Mouse (Mus musculus) embryonic facial prominence, embryonic 12.5 days (tissue): ENCODE measurements around the gene Cyp2c23. TPM values are rescaled to one million over a fixed set of nuclear protein-coding genes. Genes with fewer than 3 reads are reported as not detected.

Experiments used
- ATAC-seq: fragments of 200-750 bp; cut with Nextera tagmentation; 2 replicates; pipeline ENCODE4 v1.8.0; 2017; ENCODE audit not compliant: insufficient number of reproducible peaks, insufficient read depth, low FRiP score, low TSS enrichment
- H3K27ac ChIP-seq: fragments of 300-500 bp; sonication (generic); 2 replicates; pipeline ENCODE4 v1.5.1; 2016; ENCODE audit warnings: mild to moderate bottlenecking
- H3K27me3 ChIP-seq: fragments of 300-500 bp; sonication (generic); 2 replicates; pipeline ENCODE4 v1.6.1; 2016; ENCODE audit warnings: mild to moderate bottlenecking, moderate library complexity
- H3K36me3 ChIP-seq: fragments of 300-500 bp; sonication (generic); 2 replicates; pipeline ENCODE4 v1.6.1; 2016; ENCODE audit warnings: mild to moderate bottlenecking
- H3K4me1 ChIP-seq: fragments of 300-500 bp; sonication (generic); 2 replicates; pipeline ENCODE4 v1.6.1; 2016
- H3K4me2 ChIP-seq: fragments of 300-500 bp; sonication (generic); replicated peaks from 2 replicates; pipeline ENCODE4 v1.6.1; 2016; ENCODE audit warnings: mild to moderate bottlenecking, moderate library complexity
- H3K4me3 ChIP-seq: fragments of 300-500 bp; sonication (generic); 2 replicates; pipeline ENCODE4 v1.5.1; 2016; ENCODE audit warnings: mild to moderate bottlenecking
- H3K9ac ChIP-seq: fragments of 300-500 bp; sonication (generic); 2 replicates; pipeline ENCODE4 v1.6.1; 2016; ENCODE audit warnings: mild to moderate bottlenecking, moderate library complexity
- H3K9me3 ChIP-seq: fragments of 300-500 bp; sonication (generic); 2 replicates; pipeline ENCODE4 v1.6.1; 2016; ENCODE audit warnings: mild to moderate bottlenecking, moderate library complexity
- WGBS: fragments of 180-500 bp; shearing (Covaris S2); methylation state at CpG from one replicate; pipeline ENCODE4 v1.1.7; 2016; 5-methylcytosine and 5-hydroxymethylcytosine counted together
- polyA plus RNA-seq: library from polyadenylated mRNA; unstranded; fragments of >200 nt; fragmentation: Nextera tagmentation; extraction: Ambion mirVana; gene quantifications from 2 replicates; pipeline ENCODE4 v1.2.1, GENCODE M21; 2016

Gene Cyp2c23
- polyA plus RNA-seq, 1 experiment from 2014 or later: not detected

DNA sequence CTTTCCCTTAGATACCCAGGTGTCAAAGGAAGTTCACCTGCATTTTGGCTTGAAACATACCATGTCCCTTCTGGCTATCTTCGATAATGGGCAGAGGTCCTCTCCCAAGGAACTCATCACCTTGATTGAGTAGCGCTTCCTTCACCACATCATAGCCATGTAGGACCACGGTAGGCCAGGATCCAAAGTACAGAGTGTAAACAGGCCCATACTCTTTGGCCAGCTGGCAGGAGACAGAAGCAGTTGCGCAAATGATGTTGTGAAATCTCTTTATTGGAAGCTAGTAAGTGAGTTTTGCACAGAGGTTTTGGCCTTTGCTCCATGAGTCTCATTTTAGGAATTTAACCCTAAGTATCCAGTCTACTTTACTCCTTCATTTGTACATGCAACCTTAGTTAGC lies 7.5 kb downstream of the Cyp2c23 start:
- Histone ChIP-seq H3K27me3 (no peaks in the 10 kb centered on the region), H3K36me3 (no peaks in the 10 kb centered on the region), H3K27ac (no peak overlapping the region), H3K9me3 (no peaks in the 10 kb centered on the region), H3K4me3 (no peak overlapping the region), H3K9ac (no peak overlapping the region), H3K4me2 (no peak overlapping the region), H3K4me1 (0 out of 2 replicates have a peak, but pooled peaks cover 4% of the 10 kb centered on the region)
- 92% methylated on average over 4 of the region's 4 CpGs for WGBS
- ATAC-seq: no peak

DNA sequence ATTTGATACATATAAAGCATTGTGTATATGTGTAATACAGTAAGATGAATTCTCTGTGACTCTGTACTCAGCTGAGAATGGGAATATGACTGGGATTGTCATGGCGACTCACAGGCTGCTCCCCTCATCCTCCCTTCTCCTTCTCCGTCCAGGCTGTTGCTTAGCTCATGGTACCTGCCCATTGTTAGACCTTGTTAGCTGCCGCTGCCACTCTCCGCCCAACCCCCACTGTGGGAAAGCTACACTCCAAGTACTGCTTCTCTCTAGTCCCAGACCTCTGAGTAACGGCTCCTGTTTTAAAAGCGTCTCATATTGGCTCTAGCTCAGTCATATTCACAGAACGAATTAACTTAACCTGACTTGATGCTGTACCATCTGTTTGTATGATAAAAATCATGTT lies 9.3 kb downstream of the Cyp2c23 start:
- ATAC-seq: no peak
- WGBS: 53% methylated on average over 7 of the region's 7 CpGs
- no peak overlapping the region for H3K4me2 ChIP-seq
- 0 out of 2 replicates have a peak, but pooled peaks cover 4% of the 10 kb centered on the region for H3K4me1 ChIP-seq
- no peak overlapping the region for H3K27ac ChIP-seq
- H3K9ac ChIP-seq: no peak overlapping the region
- no peaks in the 10 kb centered on the region for H3K9me3 ChIP-seq
- no peak overlapping the region for H3K4me3 ChIP-seq
- no peaks in the 10 kb centered on the region for H3K36me3 ChIP-seq
- H3K27me3 ChIP-seq: no peaks in the 10 kb centered on the region

- no peak for ATAC-seq
- Histone ChIP-seq H3K27me3 (no peaks in the 10 kb centered on the region), H3K4me2 (no peak overlapping the region), H3K36me3 (no peaks in the 10 kb centered on the region), H3K4me1 (0 out of 2 replicates have a peak, but pooled peaks cover 4% of the 10 kb centered on the region), H3K9ac (no peak overlapping the region), H3K4me3 (no peak overlapping the region), H3K27ac (no peak overlapping the region), H3K9me3 (no peaks in the 10 kb centered on the region)
- WGBS: 83% methylated on average over 6 of the region's 6 CpGs
Observed at GRCm38 (mm10) chr19:44013862-44014261, 15.1 kb downstream of the Cyp2c23 start.

- no peaks in the 10 kb centered on the region for H3K27me3 ChIP-seq
- 78% methylated on average over 15 of the region's 15 CpGs for WGBS
- H3K9me3 ChIP-seq: no peaks in the 10 kb centered on the region
- H3K4me2 ChIP-seq: no peak overlapping the region
- no peak overlapping the region for H3K9ac ChIP-seq
- H3K4me3 ChIP-seq: no peak overlapping the region
- ATAC-seq: no peak
- H3K4me1 ChIP-seq: no peaks in the 10 kb centered on the region
- no peaks in the 10 kb centered on the region for H3K36me3 ChIP-seq
- H3K27ac ChIP-seq: no peak overlapping the region
Observed at GRCm38 (mm10) chr19:44008784-44009183, 20.2 kb downstream of the Cyp2c23 start.

DNA sequence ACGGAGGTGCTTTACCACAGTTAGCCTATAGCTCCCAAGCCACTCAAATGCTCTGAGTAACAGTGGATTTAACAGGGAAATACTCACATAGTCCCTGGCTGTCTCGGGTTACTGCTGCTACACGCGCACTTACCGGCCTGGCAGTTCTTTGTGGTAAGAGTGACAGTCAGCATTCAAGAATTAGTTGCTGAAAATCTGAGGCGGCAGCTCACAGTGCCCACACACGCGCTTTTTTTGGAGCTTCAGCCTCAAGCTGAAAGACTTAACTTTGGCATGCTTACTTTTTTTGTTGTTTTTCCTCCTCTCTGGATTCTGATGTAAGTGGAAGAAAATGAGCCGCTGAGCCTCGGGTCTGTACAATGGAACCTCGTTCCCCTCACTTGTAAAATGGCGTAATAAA lies 21.8 kb downstream of the Cyp2c23 start:
- Histone ChIP-seq H3K27ac (no peak overlapping the region), H3K4me1 (no peaks in the 10 kb centered on the region), H3K4me2 (no peak overlapping the region), H3K4me3 (no peak overlapping the region), H3K27me3 (no peaks in the 10 kb centered on the region), H3K36me3 (no peaks in the 10 kb centered on the region), H3K9ac (no peak overlapping the region), H3K9me3 (no peaks in the 10 kb centered on the region)
- ATAC-seq: no peak
- WGBS: 52% methylated on average over 12 of the region's 12 CpGs

DNA sequence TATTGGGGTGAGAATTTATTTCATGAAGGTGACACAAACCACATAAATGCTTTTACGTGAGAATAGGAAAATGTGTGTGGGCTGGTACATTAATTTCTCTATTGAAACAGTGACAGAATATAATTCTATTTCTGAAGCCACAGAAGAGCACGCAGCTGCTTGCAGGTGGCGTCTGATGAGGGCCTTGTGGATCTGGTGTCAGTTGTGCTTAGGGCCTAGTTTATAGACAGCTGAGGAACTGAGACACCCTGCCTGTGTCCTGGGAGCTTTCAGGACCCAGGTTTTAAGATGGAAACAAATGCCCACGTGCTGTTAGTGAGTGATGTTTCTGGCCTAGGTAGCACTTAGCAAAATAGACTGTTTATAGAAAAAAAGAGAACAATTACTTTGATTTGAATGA lies 24.0 kb downstream of the Cyp2c23 start:
- H3K4me1 ChIP-seq: no peaks in the 10 kb centered on the region
- no peak overlapping the region for H3K9ac ChIP-seq
- no peaks in the 10 kb centered on the region for H3K27me3 ChIP-seq
- no peak overlapping the region for H3K27ac ChIP-seq
- 78% methylated on average over 4 of the region's 4 CpGs for WGBS
- no peaks in the 10 kb centered on the region for H3K9me3 ChIP-seq
- H3K36me3 ChIP-seq: no peaks in the 10 kb centered on the region
- ATAC-seq: no peak
- H3K4me2 ChIP-seq: no peak overlapping the region
- no peak overlapping the region for H3K4me3 ChIP-seq

DNA sequence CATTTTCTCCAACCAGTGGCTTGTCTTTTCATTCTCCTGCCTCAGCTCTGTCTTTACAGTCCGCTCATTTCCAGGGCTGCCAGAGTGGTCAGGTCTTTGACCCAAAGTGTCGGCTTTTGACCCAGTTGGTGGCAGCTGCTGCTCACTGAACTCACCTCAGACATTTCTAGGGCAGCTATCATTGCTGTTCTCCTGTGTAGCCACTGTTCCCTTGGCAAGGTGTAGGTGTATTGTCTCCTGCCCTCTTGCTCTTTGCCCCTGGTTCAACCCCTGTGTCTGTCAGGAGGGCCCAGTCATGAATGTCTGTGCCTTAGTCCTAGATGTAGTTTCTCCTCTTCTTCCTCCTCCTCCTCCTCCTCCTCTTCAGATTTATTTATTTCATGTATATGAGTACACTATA lies 24.7 kb downstream of the Cyp2c23 start:
- H3K9me3 ChIP-seq: no peaks in the 10 kb centered on the region
- H3K9ac ChIP-seq: no peak overlapping the region
- H3K27ac ChIP-seq: no peak overlapping the region
- no peak overlapping the region for H3K4me2 ChIP-seq
- WGBS: 89% methylated on average over 2 of the region's 2 CpGs
- H3K4me3 ChIP-seq: no peak overlapping the region
- no peaks in the 10 kb centered on the region for H3K4me1 ChIP-seq
- H3K36me3 ChIP-seq: no peaks in the 10 kb centered on the region
- no peaks in the 10 kb centered on the region for H3K27me3 ChIP-seq
- no peak for ATAC-seq

DNA sequence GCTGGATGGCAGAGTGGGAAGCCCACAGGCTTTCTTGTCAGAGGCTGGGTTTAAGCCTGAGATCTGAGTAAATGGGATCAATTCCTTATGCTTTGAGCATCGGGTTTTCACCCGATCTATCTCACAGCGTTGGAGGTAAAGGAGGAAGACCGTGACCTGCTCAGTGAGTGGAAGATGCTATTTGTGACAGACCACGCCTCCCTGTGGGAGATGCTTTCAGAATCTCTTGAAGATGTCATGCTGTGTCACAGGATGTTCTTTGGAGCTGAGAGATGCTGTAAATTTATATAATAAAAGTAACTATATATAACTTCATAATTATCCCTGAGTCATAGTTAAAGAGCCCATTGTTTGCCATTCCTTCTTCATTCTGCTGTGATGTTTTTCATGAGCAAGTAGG lies 28.3 kb downstream of the Cyp2c23 start:
- H3K36me3 ChIP-seq: no peaks in the 10 kb centered on the region
- no peak overlapping the region for H3K27ac ChIP-seq
- no peaks in the 10 kb centered on the region for H3K9me3 ChIP-seq
- WGBS: 76% methylated on average over 5 of the region's 5 CpGs
- no peak overlapping the region for H3K4me2 ChIP-seq
- no peaks in the 10 kb centered on the region for H3K4me1 ChIP-seq
- no peak overlapping the region for H3K4me3 ChIP-seq
- H3K27me3 ChIP-seq: no peaks in the 10 kb centered on the region
- H3K9ac ChIP-seq: no peak overlapping the region
- no peak for ATAC-seq

GRCm38 (mm10) chr19:44000061-44000460 lies 28.9 kb downstream of the Cyp2c23 start:
- H3K9ac ChIP-seq: no peak overlapping the region
- no peak overlapping the region for H3K27ac ChIP-seq
- WGBS: 78% methylated on average over 1 of the region's 1 CpGs
- H3K27me3 ChIP-seq: no peaks in the 10 kb centered on the region
- H3K4me2 ChIP-seq: no peak overlapping the region
- no peaks in the 10 kb centered on the region for H3K4me1 ChIP-seq
- H3K9me3 ChIP-seq: no peaks in the 10 kb centered on the region
- H3K4me3 ChIP-seq: no peak overlapping the region
- no peaks in the 10 kb centered on the region for H3K36me3 ChIP-seq
- ATAC-seq: no peak

DNA sequence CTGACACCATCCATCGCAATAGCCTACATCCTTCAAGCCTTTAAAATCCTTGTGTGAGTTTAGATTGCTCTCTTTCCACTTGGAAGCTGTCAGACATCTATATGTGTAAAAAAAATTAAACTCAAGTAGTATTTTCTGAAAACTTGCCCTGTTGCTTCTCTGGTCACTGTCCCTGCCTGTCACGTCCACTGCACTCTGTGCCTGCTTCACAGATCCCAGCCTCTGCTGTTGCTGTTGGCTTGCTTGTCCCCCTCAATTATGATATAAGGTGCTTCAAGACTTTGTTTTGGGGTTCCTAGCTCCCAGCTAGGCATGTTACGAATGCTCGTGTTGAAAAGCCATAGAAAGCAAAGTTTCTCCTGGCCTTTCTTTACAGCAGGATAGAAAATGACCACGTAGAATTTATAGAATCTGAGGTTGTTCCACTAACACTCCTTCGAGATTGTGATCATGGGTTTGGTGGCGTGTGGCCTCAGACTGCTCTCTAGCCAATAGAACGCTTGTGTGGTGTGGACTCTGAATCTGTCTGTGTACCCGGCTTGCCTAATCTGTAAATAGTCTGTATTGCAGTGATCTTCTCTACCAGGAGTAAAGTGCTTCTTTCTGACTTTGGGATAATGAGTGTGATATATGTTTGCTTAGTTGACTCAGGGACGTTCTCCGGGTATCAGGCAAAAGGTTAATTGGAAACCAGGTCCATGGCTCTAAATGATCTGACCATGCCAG lies 30.0 kb downstream of the Cyp2c23 start:
- WGBS: 86% methylated on average over 11 of the region's 11 CpGs
- Histone ChIP-seq H3K4me1 (no peaks in the 10 kb centered on the region), H3K36me3 (no peaks in the 10 kb centered on the region), H3K4me2 (no peak overlapping the region), H3K4me3 (no peak overlapping the region), H3K9me3 (no peaks in the 10 kb centered on the region), H3K9ac (no peak overlapping the region), H3K27me3 (no peaks in the 10 kb centered on the region), H3K27ac (no peak overlapping the region)
- no peak for ATAC-seq

GRCm38 (mm10) chr19:43998101-43998500 lies 30.9 kb downstream of the Cyp2c23 start:
- Histone ChIP-seq H3K4me3 (no peak overlapping the region), H3K4me2 (no peak overlapping the region), H3K27ac (no peak overlapping the region), H3K36me3 (no peaks in the 10 kb centered on the region), H3K27me3 (no peaks in the 10 kb centered on the region), H3K4me1 (no peaks in the 10 kb centered on the region), H3K9ac (no peak overlapping the region), H3K9me3 (no peaks in the 10 kb centered on the region)
- 85% methylated on average over 10 of the region's 10 CpGs for WGBS
- no peak for ATAC-seq

DNA sequence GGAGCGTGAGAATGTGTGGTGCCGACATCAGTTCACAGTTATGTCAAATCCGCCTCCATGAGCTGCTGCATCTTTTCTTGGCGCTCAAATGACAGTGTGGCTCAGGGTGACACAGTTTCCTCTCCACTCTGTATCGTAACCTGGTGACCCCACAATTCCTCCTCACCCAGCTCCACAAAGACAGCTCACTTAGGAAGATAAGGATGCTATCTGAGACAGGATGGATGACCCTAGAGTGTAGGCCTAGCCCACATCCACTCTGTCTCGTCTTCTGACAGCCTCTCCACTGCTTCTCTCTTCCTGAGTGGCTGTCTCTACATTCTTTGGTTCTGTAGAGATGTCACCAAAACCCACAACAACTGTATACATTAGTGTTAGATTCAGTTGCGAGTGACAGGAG lies 33.6 kb downstream of the Cyp2c23 start:
- H3K9me3 ChIP-seq: no peaks in the 10 kb centered on the region
- H3K4me3 ChIP-seq: no peak overlapping the region
- H3K9ac ChIP-seq: no peak overlapping the region
- 77% methylated on average over 7 of the region's 7 CpGs for WGBS
- H3K27ac ChIP-seq: no peak overlapping the region
- no peak overlapping the region for H3K4me2 ChIP-seq
- ATAC-seq: no peak
- no peaks in the 10 kb centered on the region for H3K36me3 ChIP-seq
- no peaks in the 10 kb centered on the region for H3K27me3 ChIP-seq
- H3K4me1 ChIP-seq: no peaks in the 10 kb centered on the region
